Mouse (Mus musculus): ENCODE measurements at regions not wholly inside any gene's neighbourhood (a gene's known extent, or its start where the extent isn't known, plus 50 kb on each side); places are given as distances from the start of the nearest gene placed in this dataset.
"Not testable (repeated sequence)": the region's sequence is repeated elsewhere in the genome, so short reads cannot be mapped to it uniquely, and the experiment has no call there.

GRCm38 (mm10) chr1:141716953-141717352 is 1471.0 kb downstream of the Kcnt2 start:
- Histone ChIP-seq H3K27ac (replicated peaks) (no peak overlapping the region), H3K4me3 (no peak overlapping the region), H3K9ac (no peak overlapping the region), H3K27me3 (no peaks in the 10 kb centered on the region), H3K4me1 (replicated peaks) (peaks cover 7% of the 10 kb centered on the region; the same call in 1 of the 2 replicates), H3K9me3 (no peaks in the 10 kb centered on the region), H3K4me2 (no peak overlapping the region), H3K36me3 (no peaks in the 10 kb centered on the region)
- ATAC-seq (ENCODE audit: low FRiP score, low read depth), result no peak

GRCm38 (mm10) chr1:141717510-141717909 is 1471.6 kb downstream of the Kcnt2 start:
- 10% methylated on average over 6 of the region's 6 CpGs for WGBS
- Histone ChIP-seq H3K27ac (replicated peaks) (no peak overlapping the region), H3K4me2 (peak overlapping the region; percentile 29; the same call in 1 of the 2 replicates)

GRCm38 (mm10) chr1:141741299-141741698 is 1495.3 kb downstream of the Kcnt2 start:
- H3K36me3 ChIP-seq, result no peaks in the 10 kb centered on the region
- H3K4me1 ChIP-seq (replicated peaks), result no peaks in the 10 kb centered on the region
- no peak overlapping the region for H3K9ac ChIP-seq
- ATAC-seq (ENCODE audit: low FRiP score, low read depth), result no peak
- H3K4me3 ChIP-seq, result no peak overlapping the region
- no peaks in the 10 kb centered on the region for H3K9me3 ChIP-seq
- no peaks in the 10 kb centered on the region for H3K27me3 ChIP-seq
- no peak overlapping the region for H3K27ac ChIP-seq (replicated peaks)
- no peak overlapping the region for H3K4me2 ChIP-seq

More at GRCm38 (mm10) chr1:141717510-141717909, 1471.6 kb downstream of the Kcnt2 start:
- no peak overlapping the region for H3K9ac ChIP-seq
- H3K27me3 ChIP-seq, result no peaks in the 10 kb centered on the region
- H3K4me1 ChIP-seq (replicated peaks), result peaks cover 7% of the 10 kb centered on the region; the same call in 1 of the 2 replicates
- ATAC-seq (ENCODE audit: low FRiP score, low read depth), result peak; percentile 56; the same call in 1 of the 2 replicates
- no peaks in the 10 kb centered on the region for H3K36me3 ChIP-seq
- no peaks in the 10 kb centered on the region for H3K9me3 ChIP-seq
- no peak overlapping the region for H3K4me3 ChIP-seq

GRCm38 (mm10) chr1:141776059-141776458 is 1530.1 kb downstream of the Kcnt2 start:
- H3K27ac ChIP-seq (replicated peaks), result no peak overlapping the region
- H3K9me3 ChIP-seq, result no peaks in the 10 kb centered on the region
- no peaks in the 10 kb centered on the region for H3K36me3 ChIP-seq
- no peak overlapping the region for H3K4me2 ChIP-seq
- H3K4me3 ChIP-seq, result no peak overlapping the region
- ATAC-seq (ENCODE audit: low FRiP score, low read depth), result no peak
- WGBS, result 40% methylated on average over 1 of the region's 1 CpGs
- H3K27me3 ChIP-seq, result no peaks in the 10 kb centered on the region
- no peak overlapping the region for H3K9ac ChIP-seq
- H3K4me1 ChIP-seq (replicated peaks), result no peaks in the 10 kb centered on the region

- Histone ChIP-seq H3K36me3 (no peaks in the 10 kb centered on the region), H3K9ac (no peak overlapping the region), H3K4me3 (no peak overlapping the region), H3K4me1 (replicated peaks) (no peaks in the 10 kb centered on the region), H3K9me3 (no peaks in the 10 kb centered on the region), H3K4me2 (no peak overlapping the region), H3K27me3 (no peaks in the 10 kb centered on the region), H3K27ac (replicated peaks) (no peak overlapping the region)
- no peak for ATAC-seq (ENCODE audit: low FRiP score, low read depth)
- 85% methylated on average over 1 of the region's 1 CpGs for WGBS
Measured at GRCm38 (mm10) chr1:141783367-141783766, 1537.4 kb downstream of the Kcnt2 start.

GRCm38 (mm10) chr1:141813315-141814158 is 1567.6 kb downstream of the Kcnt2 start:
- 91% methylated on average over 1 of the region's 1 CpGs for WGBS
- Histone ChIP-seq H3K4me1 (replicated peaks) (no peaks in the 10 kb centered on the region), H3K4me2 (no peak overlapping the region), H3K27me3 (no peaks in the 10 kb centered on the region), H3K9me3 (no peaks in the 10 kb centered on the region), H3K9ac (no peak overlapping the region), H3K4me3 (no peak overlapping the region), H3K36me3 (no peaks in the 10 kb centered on the region), H3K27ac (replicated peaks) (no peak overlapping the region)
- no peak for ATAC-seq (ENCODE audit: low FRiP score, low read depth)

- Histone ChIP-seq H3K27ac (replicated peaks) (no peak overlapping the region), H3K4me2 (no peak overlapping the region), H3K4me3 (no peak overlapping the region), H3K27me3 (no peaks in the 10 kb centered on the region), H3K9me3 (no peaks in the 10 kb centered on the region), H3K4me1 (replicated peaks) (no peaks in the 10 kb centered on the region), H3K9ac (no peak overlapping the region), H3K36me3 (no peaks in the 10 kb centered on the region)
- ATAC-seq (ENCODE audit: low FRiP score, low read depth), result no peak
Measured at GRCm38 (mm10) chr1:141831444-141831843, 1585.5 kb downstream of the Kcnt2 start.

- no peak overlapping the region for H3K4me3 ChIP-seq
- no peak overlapping the region for H3K27ac ChIP-seq (replicated peaks)
- H3K36me3 ChIP-seq, result no peaks in the 10 kb centered on the region
- no peaks in the 10 kb centered on the region for H3K4me1 ChIP-seq (replicated peaks)
- no peak for ATAC-seq (ENCODE audit: low FRiP score, low read depth)
- no peak overlapping the region for H3K4me2 ChIP-seq
- WGBS, result 90% methylated on average over 2 of the region's 2 CpGs
- no peak overlapping the region for H3K9ac ChIP-seq
- H3K27me3 ChIP-seq, result no peaks in the 10 kb centered on the region
- no peaks in the 10 kb centered on the region for H3K9me3 ChIP-seq
Measured at GRCm38 (mm10) chr1:141842547-141842946, 1596.6 kb downstream of the Kcnt2 start.

- H3K27ac ChIP-seq (replicated peaks); H3K9ac ChIP-seq; H3K4me2 ChIP-seq; H3K4me1 ChIP-seq (replicated peaks); H3K9me3 ChIP-seq; H3K4me3 ChIP-seq; H3K36me3 ChIP-seq; ATAC-seq (ENCODE audit: low FRiP score, low read depth); H3K27me3 ChIP-seq: not testable (repeated sequence)
- WGBS, result 83% methylated on average over 1 of the region's 1 CpGs
Measured at GRCm38 (mm10) chr1:141853841-141854240, 1607.9 kb downstream of the Kcnt2 start.

GRCm38 (mm10) chr1:141884356-141884755 is 1638.4 kb downstream of the Kcnt2 start:
- 79% methylated on average over 4 of the region's 4 CpGs for WGBS
- no peak for ATAC-seq (ENCODE audit: low FRiP score, low read depth)
- Histone ChIP-seq H3K4me2 (no peak overlapping the region), H3K4me1 (replicated peaks) (no peaks in the 10 kb centered on the region), H3K27me3 (no peaks in the 10 kb centered on the region), H3K36me3 (no peaks in the 10 kb centered on the region), H3K9me3 (no peaks in the 10 kb centered on the region), H3K4me3 (no peak overlapping the region), H3K9ac (no peak overlapping the region), H3K27ac (replicated peaks) (no peak overlapping the region)

GRCm38 (mm10) chr1:141897924-141898455 is 1652.0 kb downstream of the Kcnt2 start:
- H3K4me2 ChIP-seq, result no peak overlapping the region
- H3K4me3 ChIP-seq, result no peak overlapping the region
- no peaks in the 10 kb centered on the region for H3K27me3 ChIP-seq
- WGBS, result 85% methylated on average over 8 of the region's 8 CpGs
- no peaks in the 10 kb centered on the region for H3K4me1 ChIP-seq (replicated peaks)
- H3K27ac ChIP-seq (replicated peaks), result no peak overlapping the region
- no peak overlapping the region for H3K9ac ChIP-seq
- H3K9me3 ChIP-seq, result no peaks in the 10 kb centered on the region
- no peak for ATAC-seq (ENCODE audit: low FRiP score, low read depth)
- no peaks in the 10 kb centered on the region for H3K36me3 ChIP-seq

GRCm38 (mm10) chr1:141911714-141912398 is 1665.9 kb downstream of the Kcnt2 start:
- no peaks in the 10 kb centered on the region for H3K4me1 ChIP-seq (replicated peaks)
- no peak for ATAC-seq (ENCODE audit: low FRiP score, low read depth)
- H3K36me3 ChIP-seq, result no peaks in the 10 kb centered on the region
- no peaks in the 10 kb centered on the region for H3K27me3 ChIP-seq
- H3K4me3 ChIP-seq, result no peak overlapping the region
- H3K27ac ChIP-seq (replicated peaks), result no peak overlapping the region
- H3K9ac ChIP-seq, result no peak overlapping the region
- 88% methylated on average over 7 of the region's 7 CpGs for WGBS
- no peaks in the 10 kb centered on the region for H3K9me3 ChIP-seq
- no peak overlapping the region for H3K4me2 ChIP-seq
